Mouse (Mus musculus) lung, postnatal 0 days (tissue): ENCODE measurements around the gene Atp1b2. TPM values are rescaled to one million over a fixed set of nuclear protein-coding genes. Genes with fewer than 3 reads are reported as not detected.

Experiments
- ATAC-seq: fragments of 200-750 bp; cut with Nextera tagmentation; 2 replicates; pipeline ENCODE4 v1.8.0; 2017; ENCODE audit warnings: moderate library complexity
- DNase-seq: peaks from one replicate; pipeline ENCODE4 v3.0.0-alpha.2; 2016; ENCODE audit warnings: low spot score
- H3K27ac ChIP-seq: fragments of 300-500 bp; sonication (generic); 2 replicates; pipeline ENCODE4 v1.5.1; 2014; ENCODE audit warnings: antibody characterized with exemption, mild to moderate bottlenecking, low read length, mixed read lengths
- H3K27me3 ChIP-seq: fragments of 300-500 bp; sonication (generic); replicated peaks from 2 replicates; pipeline ENCODE4 v1.6.1; 2014; ENCODE audit warnings: low read length, mixed read lengths; ENCODE audit not compliant: insufficient read depth
- H3K36me3 ChIP-seq: fragments of 300-500 bp; sonication (generic); 2 replicates; pipeline ENCODE4 v1.6.1; 2014; ENCODE audit warnings: low read length, mixed read lengths; ENCODE audit not compliant: insufficient read depth
- H3K4me1 ChIP-seq: fragments of 300-500 bp; sonication (generic); 2 replicates; pipeline ENCODE4 v1.6.1; 2014; ENCODE audit warnings: antibody characterized with exemption, low read depth, low read length, mixed read lengths; ENCODE audit not compliant: insufficient read depth
- H3K4me2 ChIP-seq: fragments of 300-500 bp; sonication (generic); replicated peaks from 2 replicates; pipeline ENCODE4 v1.6.1; 2014; ENCODE audit warnings: low read depth, mild to moderate bottlenecking, low read length, moderate library complexity, mixed read lengths
- H3K4me3 ChIP-seq: fragments of 300-500 bp; sonication (generic); 2 replicates; pipeline ENCODE4 v1.5.1; 2014; ENCODE audit warnings: low read depth, low read length
- H3K9ac ChIP-seq: fragments of 300-500 bp; sonication (generic); replicated peaks from 2 replicates; pipeline ENCODE4 v1.6.1; 2014; ENCODE audit warnings: low read depth, mild to moderate bottlenecking
- H3K9me3 ChIP-seq: fragments of 300-500 bp; sonication (generic); 2 replicates; pipeline ENCODE4 v1.6.1; 2016; ENCODE audit warnings: low read length, mixed read lengths
- CTCF ChIP-seq: IDR thresholded peaks from 2 replicates; pipeline ENCODE4 v1.5.1; 2016; ENCODE audit warnings: antibody characterized with exemption, mild to moderate bottlenecking
- EP300 ChIP-seq: IDR thresholded peaks from 2 replicates; pipeline ENCODE4 v1.6.1; 2016; ENCODE audit warnings: antibody characterized with exemption, mild to moderate bottlenecking, control low read depth
- WGBS: fragments of 180-500 bp; shearing (Covaris S2); extraction: QIAGEN DNeasy Blood & Tissue Kit; methylation state at CpG from one replicate; pipeline ENCODE4 v1.1.7; 2014; 5-methylcytosine and 5-hydroxymethylcytosine counted together
- microRNA counts: library from miRNA; unstranded; fragments of <30 nt; microRNA quantifications from one replicate; lab custom pipeline; 2015
- microRNA-seq: library from miRNA; unstranded; fragments of <30 nt; microRNA quantifications from one replicate; pipeline ENCODE4, GENCODE M21; 2016
- polyA plus RNA-seq: library from polyadenylated mRNA; unstranded; fragments of >200 nt; fragmentation: Nextera tagmentation; extraction: Ambion mirVana; gene quantifications from 2 replicates; pipeline ENCODE4 v1.2.1, GENCODE M21; 2015

Atp1b2 gene
- polyA plus RNA-seq, 1 experiment from 2014 or later = 8.1 TPM

- DNase-seq = no peak
- WGBS = 49% methylated on average over 14 of the region's 14 CpGs
- no peaks in the 10 kb centered on the region for H3K27me3 ChIP-seq
- no peak for ATAC-seq
- no peaks in the 10 kb centered on the region for H3K9me3 ChIP-seq
- H3K9ac ChIP-seq = no peak overlapping the region
- TF ChIP-seq EP300 = no peak
- TF ChIP-seq CTCF = no peak
- no peaks in the 10 kb centered on the region for H3K4me1 ChIP-seq
- no peak overlapping the region for H3K4me3 ChIP-seq
- no peaks in the 10 kb centered on the region for H3K36me3 ChIP-seq
- no peak overlapping the region for H3K4me2 ChIP-seq
- no peak overlapping the region for H3K27ac ChIP-seq
Observed at GRCm38 (mm10) chr11:69557381-69557958, 48.3 kb downstream of the Atp1b2 start.

GRCm38 (mm10) chr11:69554539-69555140 is 51.1 kb downstream of the Atp1b2 start:
- Histone ChIP-seq H3K27me3 (no peaks in the 10 kb centered on the region), H3K27ac (no peak overlapping the region), H3K4me1 (no peaks in the 10 kb centered on the region), H3K4me3 (no peak overlapping the region), H3K9ac (no peak overlapping the region), H3K36me3 (no peaks in the 10 kb centered on the region), H3K4me2 (no peak overlapping the region), H3K9me3 (no peaks in the 10 kb centered on the region)
- peak; percentile 40 for ATAC-seq
- DNase-seq = peak; percentile 24
- WGBS = 43% methylated on average over 5 of the region's 5 CpGs
- TF ChIP-seq EP300 = no peak
- no peak for TF ChIP-seq CTCF

- Histone ChIP-seq H3K4me3 (no peak overlapping the region), H3K9ac (no peak overlapping the region), H3K36me3 (no peaks in the 10 kb centered on the region), H3K9me3 (no peaks in the 10 kb centered on the region), H3K27me3 (no peaks in the 10 kb centered on the region), H3K27ac (no peak overlapping the region), H3K4me1 (no peaks in the 10 kb centered on the region), H3K4me2 (no peak overlapping the region)
- no peak for TF ChIP-seq CTCF
- no peak for TF ChIP-seq EP300
- 25% methylated on average over 2 of the region's 2 CpGs for WGBS
- ATAC-seq (no peak), DNase-seq (no peak)
Observed at GRCm38 (mm10) chr11:69553341-69553721, 52.4 kb downstream of the Atp1b2 start.

GRCm38 (mm10) chr11:69552622-69553340 is 53.0 kb downstream of the Atp1b2 start:
- whole genome bisulfite sequencing = 24% methylated on average over 14 of the region's 14 CpGs
- no peak overlapping the region for H3K4me2 ChIP-seq
- ATAC-seq = no peak

GRCm38 (mm10) chr11:69551310-69551709 is 54.4 kb downstream of the Atp1b2 start:
- Histone ChIP-seq H3K9me3 (no peaks in the 10 kb centered on the region), H3K27me3 (no peaks in the 10 kb centered on the region), H3K27ac (no peak overlapping the region), H3K4me2 (no peak overlapping the region), H3K4me1 (0 out of 2 replicates have a peak, but pooled peaks cover 3% of the 10 kb centered on the region), H3K4me3 (no peak overlapping the region), H3K36me3 (no peaks in the 10 kb centered on the region), H3K9ac (no peak overlapping the region)
- no peak for ATAC-seq
- DNase-seq = no peak
- TF ChIP-seq EP300 (no peak), CTCF (no peak)
- WGBS = 50% methylated on average over 4 of the region's 4 CpGs

More at GRCm38 (mm10) chr11:69552622-69553340, 53.0 kb downstream of the Atp1b2 start:
- H3K36me3 ChIP-seq = no peaks in the 10 kb centered on the region
- no peak overlapping the region for H3K4me3 ChIP-seq
- H3K9me3 ChIP-seq = no peaks in the 10 kb centered on the region
- H3K9ac ChIP-seq = no peak overlapping the region
- no peaks in the 10 kb centered on the region for H3K4me1 ChIP-seq
- no peak for DNase-seq
- H3K27ac ChIP-seq = no peak overlapping the region
- H3K27me3 ChIP-seq = no peaks in the 10 kb centered on the region
- no peak for TF ChIP-seq EP300
- TF ChIP-seq CTCF = no peak

MicroRNAs encoded within 50 kb of the gene (microRNA counts, 519-probe panel; counts per million panel counts)
- microRNA mmu-miR-467f (lab: Ali Mortazavi, UCI) = 3,336 counts per million, percentile 19 among the panel's probes with 10 or more counts

Small RNAs within 50 kb of the gene (microRNA-seq; reads per million reads assigned to microRNA genes)
- not detected for gene Mir467f

Other genes starting within 250 kb of the Atp1b2 start
- 29.9 and 38.4 TPM in 2 replicates for gene Chd3, start 236.5 kb downstream of the Atp1b2 start, polyA plus RNA-seq
- 126 and 142 TPM in 2 replicates for gene Naa38, start 210.5 kb downstream of the Atp1b2 start, polyA plus RNA-seq
- gene Cyb5d1, start 210.3 kb downstream of the Atp1b2 start, polyA plus RNA-seq = 16.3 and 16.5 TPM in 2 replicates
- gene Tmem88, start 207.7 kb downstream of the Atp1b2 start, polyA plus RNA-seq = 96.5 and 101 TPM in 2 replicates
- 29.4 and 34.9 TPM in 2 replicates for gene Kdm6b, start 192.3 kb downstream of the Atp1b2 start, polyA plus RNA-seq
- gene Dnah2, start 56.8 kb downstream of the Atp1b2 start, polyA plus RNA-seq = 1.3 and 2.2 TPM in 2 replicates
- 0.80 and 1.0 TPM in 2 replicates for gene Efnb3, start 45.7 kb downstream of the Atp1b2 start, polyA plus RNA-seq
- gene Wrap53, start 25.7 kb downstream of the Atp1b2 start, polyA plus RNA-seq = 13.8 and 14.3 TPM in 2 replicates
- 39.8 and 50.6 TPM in 2 replicates for gene Trp53, start 25.6 kb downstream of the Atp1b2 start, polyA plus RNA-seq
- gene Shbg, start 12.0 kb upstream of the Atp1b2 start, polyA plus RNA-seq = not detected in 2 replicates
- gene Sat2, start 16.1 kb upstream of the Atp1b2 start, polyA plus RNA-seq = 14.4 and 16.3 TPM in 2 replicates
- gene Fxr2, start 27.0 kb upstream of the Atp1b2 start, polyA plus RNA-seq = 16.3 and 17.9 TPM in 2 replicates
- gene Sox15, start 49.4 kb upstream of the Atp1b2 start, polyA plus RNA-seq = 0.14 and 0.17 TPM in 2 replicates
- gene Mpdu1, start 56.7 kb upstream of the Atp1b2 start, polyA plus RNA-seq = 57.3 and 61.3 TPM in 2 replicates
- gene Cd68, start 60.2 kb upstream of the Atp1b2 start, polyA plus RNA-seq = 41.9 and 43.6 TPM in 2 replicates
- gene Eif4a1, start 66.5 kb upstream of the Atp1b2 start, polyA plus RNA-seq = 283 and 286 TPM in 2 replicates
- 36.0 and 37.8 TPM in 2 replicates for gene Senp3, start 76.1 kb upstream of the Atp1b2 start, polyA plus RNA-seq
- 4.4 and 6.7 TPM in 2 replicates for gene Tnfsf13, start 79.8 kb upstream of the Atp1b2 start, polyA plus RNA-seq
- gene Tnfsf12, start 89.9 kb upstream of the Atp1b2 start, polyA plus RNA-seq = 12.0 and 13.6 TPM in 2 replicates
- gene Tnfsfm13, start 90.2 kb upstream of the Atp1b2 start, polyA plus RNA-seq = 11.9 and 13.1 TPM in 2 replicates
- gene Polr2a, start 152.7 kb upstream of the Atp1b2 start, polyA plus RNA-seq = 14.0 and 15.3 TPM in 2 replicates
- gene Slc35g3, start 156.0 kb upstream of the Atp1b2 start, polyA plus RNA-seq = 1.0 TPM in 2 replicates
- 6.6 and 7.6 TPM in 2 replicates for gene Zbtb4, start 160.0 kb upstream of the Atp1b2 start, polyA plus RNA-seq
- gene Chrnb1, start 190.0 kb upstream of the Atp1b2 start, polyA plus RNA-seq = 15.6 and 16.2 TPM in 2 replicates
- 0.57 and 0.95 TPM in 2 replicates for gene Fgf11, start 195.9 kb upstream of the Atp1b2 start, polyA plus RNA-seq
- gene Tmem102, start 199.7 kb upstream of the Atp1b2 start, polyA plus RNA-seq = 14.3 and 14.9 TPM in 2 replicates
- not detected in 2 replicates for gene Gm39566, start 209.4 kb upstream of the Atp1b2 start, polyA plus RNA-seq
- gene Spem2, start 212.5 kb upstream of the Atp1b2 start, polyA plus RNA-seq = not detected in 2 replicates
- not detected in 2 replicates for gene Spem1, start 216.2 kb upstream of the Atp1b2 start, polyA plus RNA-seq
- 2.9 and 3.9 TPM in 2 replicates for gene Nlgn2, start 231.8 kb upstream of the Atp1b2 start, polyA plus RNA-seq
- gene Tmem256, start 232.6 kb upstream of the Atp1b2 start, polyA plus RNA-seq = 365 and 395 TPM in 2 replicates
- 107 and 114 TPM in 2 replicates for gene Plscr3, start 240.4 kb upstream of the Atp1b2 start, polyA plus RNA-seq